8 mouse cellular contexts compared by ENCODE assay signal in genomic region chr1:180774664-180775063, GRCm38 (mm10). TPM values are rescaled to one million over a fixed set of nuclear protein-coding genes. Genes with fewer than 3 reads are reported as not detected.
DNase-seq lines count a peak whose midpoint lies in the region; ATAC-seq and TF ChIP-seq lines count a peak whose summit lies in the region.

No protein-coding gene starts in this region.

- H3K27me3 ChIP-seq in neural tube, embryonic 15.5 days (replicated peaks), result no peaks in the 10 kb centered on the region

- no peak overlapping the region for H3K9ac ChIP-seq in neural tube, embryonic 15.5 days (replicated peaks)

- TF ChIP-seq CTCF in gastrocnemius, adult 2 months (IDR thresholded peaks at IDR 0.05), result peak; percentile 58

- intact Hi-C loops in gastrocnemius, adult 2 months (cut with DNase I), result no loop called here

- H3K36me3 ChIP-seq in neural tube, embryonic 15.5 days, result no peaks in the 10 kb centered on the region

- no peak for ATAC-seq in neural tube, embryonic 15.5 days (ENCODE audit: low FRiP score)

- H3K4me3 ChIP-seq in gastrocnemius, adult 2 months, result no peak overlapping the region
- H3K4me3 ChIP-seq in neural tube, embryonic 15.5 days (replicated peaks), result no peak overlapping the region

- H3K4me1 ChIP-seq in neural tube, embryonic 15.5 days, result peaks cover 25% of the 10 kb centered on the region

- no peak overlapping the region for H3K4me2 ChIP-seq in neural tube, embryonic 15.5 days

- DNase-seq in gastrocnemius, adult 2 months, result no peak
- DNase-seq in gastrocnemius, postnatal 25 days, result no peak
- peak; percentile 47 for DNase-seq in neural tube, embryonic 10.5 days (ENCODE audit: extremely low spot score, low spot score)
- peak; percentile 44 for DNase-seq in embryo, embryonic 11 days
- DNase-seq in testis, postnatal 10 days (ENCODE audit: low spot score), result peak; percentile 57
- DNase-seq in adrenal gland, adult 2 months, result no peak
- DNase-seq in cerebellum, adult 18-20 months, result no peak

- no peaks in the 10 kb centered on the region for H3K9me3 ChIP-seq in neural tube, embryonic 15.5 days (replicated peaks)

- 64% methylated on average over 3 of the region's 3 CpGs for WGBS in neural tube, embryonic 15.5 days

- no peak overlapping the region for H3K27ac ChIP-seq in gastrocnemius, adult 2 months
- no peak overlapping the region for H3K27ac ChIP-seq in neural tube, embryonic 15.5 days (replicated peaks)

RNA-seq across cellular contexts. Expression of gene H3f3a, which starts 39.1 kb away (rescaled TPM):
- total RNA-seq in gastrocnemius, adult 2 months (2021), result 100 to 1,000 TPM; 314 to 379 TPM
- 100 to 1,000 TPM; 350 to 362 TPM for total RNA-seq in gastrocnemius, postnatal 25 days (2021)
- 2,562 and 2,745 TPM in 2 replicates for polyA plus RNA-seq in neural tube, embryonic 15.5 days (2015; fragmentation: Nextera tagmentation; extraction: Ambion mirVana)
- total RNA-seq in adrenal gland, adult 2 months (2021), result 100 to 1,000 TPM; 639 to 657 TPM
- 103 and 113 TPM in 2 replicates for polyA plus RNA-seq in adrenal gland, adult 2 months (2012; rRNA removed)

RNA-seq across cellular contexts. Expression of gene Acbd3, which starts 48.8 kb away (rescaled TPM):
- 10 to 100 TPM; 13.8 to 16.0 TPM for total RNA-seq in gastrocnemius, adult 2 months (2021)
- total RNA-seq in gastrocnemius, postnatal 25 days (2021), result 10 to 100 TPM; 12.2 to 12.9 TPM
- 23.5 and 24.4 TPM in 2 replicates for polyA plus RNA-seq in neural tube, embryonic 15.5 days (2015; fragmentation: Nextera tagmentation; extraction: Ambion mirVana)
- 10 to 100 TPM; 45.0 to 53.1 TPM for total RNA-seq in adrenal gland, adult 2 months (2021)
- 10.8 and 11.1 TPM in 2 replicates for polyA plus RNA-seq in adrenal gland, adult 2 months (2012; rRNA removed)

Comparison
In these comparisons a context has a peak if more than half of its experiments do, and no peak if none do; other contexts are left out.
1. DNase-seq: peak in neural tube, embryonic 10.5 days (single experiment), embryo, embryonic 11 days (single experiment) and testis, postnatal 10 days (single experiment); none in gastrocnemius, adult 2 months (single experiment), gastrocnemius, postnatal 25 days (single experiment), adrenal gland, adult 2 months (single experiment) and cerebellum, adult 18-20 months (0 of 2).